Mouse (Mus musculus): ENCODE data around the gene Atp13a1. TPM values are rescaled to one million over a fixed set of nuclear protein-coding genes. Genes with fewer than 3 reads are reported as not detected.

Atp13a1 gene
- total RNA-seq, 2 experiments from 2014 or later = 8.4 to 9.4 TPM

DNA sequence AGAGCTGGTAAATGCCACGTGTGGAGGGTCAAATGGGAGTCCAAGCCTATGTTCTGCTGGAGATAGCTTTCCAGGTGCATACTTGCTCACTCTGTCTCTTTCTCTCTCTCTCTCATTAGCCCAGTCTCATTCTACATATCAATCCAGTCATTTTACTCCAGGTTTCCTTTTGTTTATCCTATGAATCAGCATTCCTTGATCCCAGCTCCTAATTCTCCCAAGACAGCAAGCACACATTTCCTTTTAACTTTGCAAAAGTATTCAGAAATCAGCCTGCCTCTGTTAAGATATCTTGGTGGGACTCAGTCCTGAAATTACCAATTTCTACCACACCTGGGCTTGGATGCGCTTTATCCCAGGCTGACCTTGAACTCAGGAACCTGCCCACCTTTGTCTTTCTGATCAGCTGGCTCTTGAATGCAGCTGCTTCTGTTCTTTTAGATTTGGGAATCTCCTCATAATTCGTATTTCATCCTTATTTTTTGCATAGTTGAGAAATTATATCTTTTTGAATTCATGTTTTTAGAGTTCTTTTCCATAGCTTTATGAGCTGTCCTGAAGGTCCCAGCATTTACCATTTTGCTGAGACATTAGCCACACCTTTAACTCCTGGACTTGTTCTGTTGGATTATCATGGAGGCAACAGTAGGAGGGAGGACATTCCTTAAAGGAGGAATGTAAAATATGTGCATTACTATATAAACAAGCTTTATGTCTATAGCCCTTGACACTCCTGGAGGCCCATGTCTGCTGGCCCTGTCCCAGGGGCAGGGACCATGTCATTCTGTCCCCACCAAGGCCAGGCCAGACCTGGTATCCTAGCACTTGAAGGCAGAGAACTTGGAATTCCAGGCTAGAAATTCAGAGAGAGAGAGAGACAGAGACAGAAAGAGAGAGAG lies 56.5 kb downstream of the Atp13a1 start:
- DNase-seq (ENCODE audit: low spot score) = no peak

DNA sequence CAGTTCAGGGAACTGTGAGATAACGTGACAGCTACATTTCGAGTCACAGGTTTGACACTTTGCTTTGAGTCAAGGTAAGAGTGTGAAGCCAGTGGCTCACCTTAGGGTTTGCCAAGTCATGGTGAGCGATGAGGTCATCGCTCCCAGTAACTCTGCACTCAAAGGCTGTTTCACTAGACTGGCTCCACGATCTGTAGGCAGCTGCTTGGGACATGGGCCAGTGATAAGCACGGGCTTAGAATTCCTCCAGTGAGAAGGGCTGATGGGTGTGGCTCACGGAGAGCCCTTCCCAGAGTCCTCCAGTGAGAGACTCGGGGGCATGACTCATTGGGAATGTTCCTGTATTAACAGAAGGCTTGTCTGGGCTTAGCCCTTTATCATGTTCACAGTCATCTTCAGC lies 58.0 kb downstream of the Atp13a1 start:
- DNase-seq (ENCODE audit: low spot score) = peak; percentile 18

DNA sequence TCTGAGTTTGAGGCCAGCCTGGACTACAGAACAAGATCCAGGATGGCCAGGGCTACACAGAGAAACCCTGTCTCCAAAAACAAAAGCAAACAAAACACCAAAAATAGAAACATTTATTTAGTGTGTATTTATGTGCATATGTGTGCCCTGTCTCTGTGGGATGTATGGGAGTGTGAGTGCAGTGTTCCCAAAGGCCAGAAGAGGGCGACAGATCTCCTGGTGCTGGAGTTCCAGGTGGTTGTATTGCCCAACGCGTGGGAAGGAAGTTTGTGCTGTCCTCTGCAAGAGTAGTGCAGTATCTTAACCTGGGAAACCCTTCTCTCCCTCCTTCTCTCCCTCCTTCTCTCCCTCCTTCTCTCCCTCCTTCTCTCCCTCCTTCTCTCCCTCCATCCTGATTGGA lies 58.9 kb downstream of the Atp13a1 start:
- no peak for DNase-seq (ENCODE audit: low spot score)

DNA sequence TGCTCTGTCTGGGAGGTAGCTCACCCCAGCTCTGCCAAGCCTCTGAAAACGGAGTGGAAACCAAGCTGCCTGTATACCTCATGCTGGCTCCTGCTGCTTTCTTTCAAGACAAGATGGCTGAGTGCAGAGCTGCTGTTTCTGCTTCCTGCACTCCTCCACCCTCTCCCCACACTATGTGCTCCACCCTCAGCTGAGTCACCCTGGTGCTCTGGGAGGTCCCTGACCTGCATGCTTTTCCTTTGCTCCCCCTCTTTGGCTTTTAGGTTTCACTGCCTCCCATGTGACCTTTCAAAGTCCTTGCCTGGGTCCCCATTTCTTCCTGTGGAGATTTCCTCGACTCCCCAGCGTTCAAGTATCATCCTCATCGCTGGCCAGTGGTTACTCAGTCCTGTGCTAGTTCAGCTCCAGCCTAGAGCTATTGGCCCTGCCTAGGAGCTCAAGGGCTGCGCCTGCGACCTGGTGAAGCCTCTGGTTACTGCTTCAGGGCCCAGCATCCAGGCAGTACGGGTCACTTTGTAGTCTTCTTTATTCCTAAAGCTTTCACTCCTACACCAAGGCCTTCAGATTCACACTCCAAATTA lies 60.1 kb downstream of the Atp13a1 start:
- no peak for DNase-seq (ENCODE audit: low spot score)

DNA sequence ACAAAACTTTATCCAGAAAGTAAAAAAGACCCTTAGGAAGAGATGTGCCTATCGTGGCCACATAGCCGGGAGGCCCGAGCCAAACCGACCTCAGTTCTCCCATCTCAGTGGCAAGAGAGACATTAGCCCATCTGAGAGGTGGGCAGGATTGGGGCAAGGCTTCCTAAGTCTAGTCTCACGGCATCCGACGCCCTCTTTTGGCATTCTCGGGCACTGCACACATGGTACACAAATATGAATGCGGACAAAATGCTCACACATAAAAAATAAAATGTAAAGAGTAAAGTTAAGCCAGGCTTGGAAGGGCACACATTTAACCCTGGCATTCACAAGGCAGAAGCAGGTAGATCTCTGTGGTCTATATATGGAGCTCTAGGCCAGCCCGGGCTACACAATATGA lies 62.9 kb downstream of the Atp13a1 start:
- DNase-seq (ENCODE audit: low spot score) = no peak

Other genes with a start within 250 kb of the Atp13a1 start
- 1 to 10 TPM; 5.0 to 6.1 TPM for gene Zfp868, start 165.6 kb upstream of the Atp13a1 start, total RNA-seq (2021)
- under 1 TPM; 0.53 to 0.88 TPM for gene Zfp964, start 136.7 kb upstream of the Atp13a1 start, total RNA-seq (2021)
- 10 to 100 TPM; 15.3 to 15.9 TPM for gene Zfp869, start 80.4 kb upstream of the Atp13a1 start, total RNA-seq (2021)
- 1 to 10 TPM; 3.2 to 5.0 TPM for gene Zfp963, start 41.2 kb upstream of the Atp13a1 start, total RNA-seq (2021)
- gene Gm20422, start 16.3 kb upstream of the Atp13a1 start, total RNA-seq (2021) = 1 to 10 TPM; 3.2 to 3.3 TPM
- gene Zfp866, start within 50 bp of the Atp13a1 start, total RNA-seq (2021) = 10 to 100 TPM; 14.1 to 14.4 TPM
- gene Gmip, start 17.5 kb downstream of the Atp13a1 start, total RNA-seq (2021) = 1 to 10 TPM; 3.5 to 3.8 TPM
- gene Lpar2, start 31.3 kb downstream of the Atp13a1 start, total RNA-seq (2021) = under 1 TPM; 0.05 to 0.07 TPM
- gene Pbx4, start 41.3 kb downstream of the Atp13a1 start, total RNA-seq (2021) = not detected
- 1 to 10 TPM; 2.5 to 2.7 TPM for gene Cilp2, start 96.5 kb downstream of the Atp13a1 start, total RNA-seq (2021)
- gene Tssk6, start 111.0 kb downstream of the Atp13a1 start, total RNA-seq (2021) = not detected
- 100 to 1,000 TPM; 347 to 364 TPM for gene Ndufa13, start 111.4 kb downstream of the Atp13a1 start, total RNA-seq (2021)
- 1 to 10 TPM; 8.3 to 9.7 TPM for gene Yjefn3, start 111.5 kb downstream of the Atp13a1 start, total RNA-seq (2021)
- 10 to 100 TPM; 28.6 to 38.8 TPM for gene Gatad2a, start 205.2 kb downstream of the Atp13a1 start, total RNA-seq (2021)

All from gastrocnemius, adult 18-20 months (tissue).